Mouse (Mus musculus) forebrain, embryonic 15.5 days (tissue): ENCODE results near the gene Ankrd10. TPM values are rescaled to one million over a fixed set of nuclear protein-coding genes. Genes with fewer than 3 reads are reported as not detected.

ENCODE experiments used
- ATAC-seq: fragments of 200-750 bp; cut with Nextera tagmentation; replicated peaks from 2 replicates; pipeline ENCODE4 v1.8.0; 2017; ENCODE audit warnings: mild to moderate bottlenecking, moderate TSS enrichment, moderate library complexity
- H3K27ac ChIP-seq: fragments of 300-500 bp; sonication (generic); replicated peaks from 2 replicates; pipeline ENCODE4 v1.5.1; 2015; ENCODE audit warnings: mild to moderate bottlenecking, inconsistent platforms
- H3K27me3 ChIP-seq: fragments of 300-500 bp; sonication (generic); 2 replicates; pipeline ENCODE4 v1.6.1; 2015; ENCODE audit warnings: inconsistent platforms
- H3K36me3 ChIP-seq: fragments of 300-500 bp; sonication (generic); 2 replicates; pipeline ENCODE4 v1.6.1; 2015; ENCODE audit warnings: mild to moderate bottlenecking, inconsistent platforms
- H3K4me1 ChIP-seq: fragments of 300-500 bp; sonication (generic); 2 replicates; pipeline ENCODE4 v1.6.1; 2015; ENCODE audit warnings: inconsistent platforms
- H3K4me2 ChIP-seq: fragments of 300-500 bp; sonication (generic); replicated peaks from 2 replicates; pipeline ENCODE4 v1.6.1; 2015; ENCODE audit warnings: mild to moderate bottlenecking, inconsistent platforms
- H3K4me3 ChIP-seq: fragments of 300-500 bp; sonication (generic); 2 replicates; pipeline ENCODE4 v1.5.1; 2015; ENCODE audit warnings: mild to moderate bottlenecking, inconsistent platforms
- H3K9ac ChIP-seq: fragments of 300-500 bp; sonication (generic); replicated peaks from 2 replicates; pipeline ENCODE4 v1.6.1; 2015; ENCODE audit warnings: mild to moderate bottlenecking, inconsistent platforms
- H3K9me3 ChIP-seq: fragments of 300-500 bp; sonication (generic); 2 replicates; pipeline ENCODE4 v1.6.1; 2016; ENCODE audit warnings: inconsistent platforms
- WGBS: fragments of 180-500 bp; shearing (Covaris S2); methylation state at CpG from one replicate; pipeline ENCODE4 v1.1.7; 2015; ENCODE audit warnings: mixed read lengths; 5-methylcytosine and 5-hydroxymethylcytosine counted together
- polyA plus RNA-seq: library from polyadenylated mRNA; unstranded; fragments of >200 nt; fragmentation: Nextera tagmentation; extraction: Ambion mirVana; gene quantifications from 2 replicates; pipeline ENCODE4 v1.2.1, GENCODE M21; 2015

Ankrd10 gene
- polyA plus RNA-seq, 1 experiment from 2014 or later: 119 TPM

DNA sequence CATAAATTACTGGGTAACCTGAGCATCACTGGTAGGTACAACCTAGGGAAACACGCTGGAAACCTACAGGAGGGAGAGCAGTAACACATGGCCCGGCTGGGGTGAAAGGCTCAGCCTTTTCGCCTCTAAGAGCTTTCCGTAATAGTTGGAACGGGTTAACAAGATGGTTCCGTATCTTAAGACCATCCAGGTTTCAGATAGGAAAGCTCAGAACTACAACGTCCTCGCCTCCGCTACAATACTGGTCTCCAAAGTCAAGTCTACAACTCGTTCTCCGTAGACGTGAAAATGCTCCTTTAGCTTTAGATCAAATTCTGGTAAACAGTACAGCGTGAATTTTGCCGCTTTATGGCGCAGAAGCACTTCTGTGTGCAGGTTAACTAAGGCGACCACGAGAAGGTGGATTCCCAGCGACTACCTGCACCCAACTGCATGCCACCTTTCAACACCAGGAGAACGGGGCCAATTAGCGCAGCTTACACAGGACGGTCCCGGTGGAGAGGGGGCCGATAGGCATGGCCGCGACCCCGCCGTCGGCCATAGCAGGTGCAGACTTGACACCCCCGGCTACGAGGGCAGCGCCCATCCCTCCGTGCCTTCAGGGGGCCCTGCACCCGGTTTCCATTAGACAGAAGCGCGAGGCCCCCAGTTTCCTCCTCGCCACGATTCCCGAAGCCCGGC is 1.1 kb downstream of the Ankrd10 start:
- peak overlapping the region; percentile 96 for H3K9ac ChIP-seq
- peak; percentile 20 for ATAC-seq
- under 1% methylated on average over 39 of the region's 39 CpGs for WGBS

DNA sequence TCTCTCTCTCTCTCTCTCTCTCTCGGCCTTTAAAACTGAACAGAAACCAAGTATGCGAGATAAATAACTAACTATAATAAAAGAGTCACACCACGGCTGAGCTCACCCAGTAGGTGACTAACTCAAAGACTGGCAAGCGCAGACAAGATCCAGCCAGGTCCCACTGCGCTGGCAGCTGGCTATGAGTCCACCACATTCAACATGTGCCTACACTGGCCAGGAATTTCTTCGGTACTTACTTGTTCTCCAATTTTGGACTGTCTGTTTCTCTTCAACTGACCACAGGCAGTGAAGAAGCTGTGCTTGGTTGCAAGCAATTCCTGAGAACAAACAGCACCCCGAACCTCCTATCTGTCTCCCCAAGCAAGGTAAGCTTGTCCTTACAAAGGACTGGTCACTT is 2.1 kb downstream of the Ankrd10 start:
- Histone ChIP-seq H3K9ac (peak overlapping the region; percentile 96), H3K36me3 (peaks cover 28% of the 10 kb centered on the region), H3K4me3 (peak overlapping the region; percentile 90), H3K4me1 (peaks cover 42% of the 10 kb centered on the region), H3K9me3 (no peaks in the 10 kb centered on the region), H3K4me2 (peak overlapping the region; percentile 73), H3K27ac (no peak overlapping the region), H3K27me3 (no peaks in the 10 kb centered on the region)
- ATAC-seq: no peak
- WGBS: 49% methylated on average over 7 of the region's 7 CpGs

More for the DNA sequence above, 1.1 kb downstream of the Ankrd10 start:
- no peaks in the 10 kb centered on the region for H3K27me3 ChIP-seq
- peak overlapping the region; percentile 90 for H3K4me3 ChIP-seq
- peak overlapping the region; percentile 99; the same call in 1 of the 2 replicates for H3K27ac ChIP-seq
- H3K36me3 ChIP-seq: peaks cover 21% of the 10 kb centered on the region
- H3K9me3 ChIP-seq: no peaks in the 10 kb centered on the region
- peak overlapping the region; percentile 73 for H3K4me2 ChIP-seq
- H3K4me1 ChIP-seq: peaks cover 38% of the 10 kb centered on the region

DNA sequence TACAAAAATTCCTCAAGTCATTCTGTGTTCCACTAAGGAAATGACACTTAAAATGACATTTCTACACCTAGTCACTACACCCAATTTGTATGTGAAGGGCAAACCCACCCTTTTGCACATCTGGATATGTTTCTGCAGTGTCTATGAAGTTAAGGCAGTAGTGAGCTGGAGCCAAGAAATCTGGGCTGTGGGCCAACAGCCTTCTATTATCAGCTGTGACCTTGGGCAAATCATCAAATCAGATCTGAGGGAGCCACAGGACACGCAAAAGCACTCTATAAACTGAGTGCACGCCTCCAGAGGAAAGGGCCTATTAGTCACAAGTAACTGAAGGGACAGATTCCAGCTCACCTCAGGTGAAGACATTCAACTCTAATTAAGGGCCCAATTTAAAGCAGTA is 3.2 kb downstream of the Ankrd10 start:
- Histone ChIP-seq H3K36me3 (peaks cover 32% of the 10 kb centered on the region), H3K9ac (no peak overlapping the region), H3K27ac (no peak overlapping the region), H3K4me2 (no peak overlapping the region; the same call in 1 of the 2 replicates), H3K9me3 (no peaks in the 10 kb centered on the region), H3K4me1 (peaks cover 43% of the 10 kb centered on the region), H3K4me3 (no peak overlapping the region), H3K27me3 (no peaks in the 10 kb centered on the region)
- 3% methylated on average over 2 of the region's 2 CpGs for WGBS
- ATAC-seq: no peak

DNA sequence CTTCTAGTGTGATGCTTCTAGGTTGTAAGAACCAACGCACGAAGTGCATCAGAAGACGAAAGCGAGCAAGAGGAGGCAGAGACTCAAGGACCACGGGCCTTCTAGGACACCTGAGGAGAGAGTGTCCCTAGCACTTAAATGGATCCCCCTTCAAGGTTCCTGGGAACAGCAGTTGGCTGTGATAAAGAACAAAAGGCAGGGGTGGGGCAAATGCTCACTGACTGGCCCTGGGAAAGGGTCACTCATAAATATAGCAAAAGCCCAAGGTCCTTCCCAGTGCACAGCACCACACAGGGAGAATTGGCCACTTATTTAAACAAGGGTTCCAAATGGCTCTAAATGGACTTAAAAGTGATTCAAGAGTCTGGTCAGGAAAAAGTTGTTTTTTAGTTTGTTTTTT is 6.4 kb downstream of the Ankrd10 start:
- H3K4me1 ChIP-seq: peaks cover 33% of the 10 kb centered on the region
- H3K4me3 ChIP-seq: no peak overlapping the region
- no peak for ATAC-seq
- 82% methylated on average over 5 of the region's 5 CpGs for WGBS
- H3K9me3 ChIP-seq: no peaks in the 10 kb centered on the region
- H3K4me2 ChIP-seq: no peak overlapping the region
- no peaks in the 10 kb centered on the region for H3K27me3 ChIP-seq
- H3K27ac ChIP-seq: no peak overlapping the region
- H3K36me3 ChIP-seq: peaks cover 55% of the 10 kb centered on the region
- H3K9ac ChIP-seq: no peak overlapping the region

DNA sequence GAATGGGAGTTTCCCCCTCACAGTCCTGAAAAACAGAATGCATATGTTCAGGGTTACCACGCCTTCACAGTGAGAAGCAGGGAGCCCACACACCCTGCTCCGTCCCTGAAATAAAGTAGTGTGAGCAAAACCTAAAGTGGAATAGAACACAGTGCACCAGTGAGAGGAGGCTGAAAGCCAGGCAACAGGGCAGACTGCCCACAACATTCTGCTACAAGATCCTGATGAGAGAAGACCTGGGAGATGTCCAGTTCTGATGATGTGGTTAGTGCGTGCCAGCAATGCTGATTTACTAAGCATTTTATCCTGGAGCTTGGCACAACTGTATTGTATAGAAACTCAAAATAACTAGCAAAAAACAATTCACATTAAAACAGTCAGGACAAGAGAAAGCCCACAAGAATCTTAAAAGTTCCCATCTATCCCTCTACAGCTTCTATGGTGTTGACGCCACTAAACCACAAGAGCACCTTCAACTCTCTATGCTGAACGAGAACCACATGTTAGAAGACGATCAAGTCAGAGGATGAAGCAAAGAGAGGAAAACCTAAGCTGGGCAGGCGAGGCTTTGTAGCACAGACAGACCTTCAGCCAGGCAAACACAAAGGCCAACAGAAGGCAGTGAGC is 6.9 kb downstream of the Ankrd10 start:
- Histone ChIP-seq H3K36me3 (peaks cover 57% of the 10 kb centered on the region), H3K27me3 (no peaks in the 10 kb centered on the region), H3K9me3 (no peaks in the 10 kb centered on the region), H3K27ac (no peak overlapping the region), H3K9ac (no peak overlapping the region), H3K4me3 (no peak overlapping the region), H3K4me1 (peaks cover 27% of the 10 kb centered on the region), H3K4me2 (no peak overlapping the region)
- ATAC-seq: no peak
- WGBS: 79% methylated on average over 7 of the region's 7 CpGs

DNA sequence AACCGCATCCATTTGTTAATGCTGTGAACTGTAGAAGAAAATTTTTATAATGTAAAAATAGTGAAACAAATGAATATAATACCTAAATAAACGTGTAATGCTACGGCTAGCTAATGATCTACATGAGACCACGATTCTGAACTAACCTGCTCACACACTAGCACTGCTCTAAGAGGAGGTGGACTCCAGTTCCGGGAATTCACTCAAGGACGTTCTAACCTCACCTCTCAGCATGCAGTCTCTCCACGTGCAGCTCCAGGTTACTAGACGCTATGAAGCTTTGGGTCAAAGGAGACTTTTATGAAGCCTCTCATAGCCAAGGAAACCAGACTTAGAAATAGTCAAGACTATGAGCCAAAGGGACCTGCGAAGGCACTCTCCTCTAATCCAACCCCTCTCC is 7.8 kb downstream of the Ankrd10 start:
- H3K9ac ChIP-seq: no peak overlapping the region
- H3K36me3 ChIP-seq: peaks cover 58% of the 10 kb centered on the region
- ATAC-seq: no peak
- no peaks in the 10 kb centered on the region for H3K27me3 ChIP-seq
- H3K4me3 ChIP-seq: no peak overlapping the region
- no peak overlapping the region for H3K27ac ChIP-seq
- no peaks in the 10 kb centered on the region for H3K9me3 ChIP-seq
- H3K4me1 ChIP-seq: peaks cover 18% of the 10 kb centered on the region
- H3K4me2 ChIP-seq: no peak overlapping the region
- 82% methylated on average over 9 of the region's 9 CpGs for WGBS

DNA sequence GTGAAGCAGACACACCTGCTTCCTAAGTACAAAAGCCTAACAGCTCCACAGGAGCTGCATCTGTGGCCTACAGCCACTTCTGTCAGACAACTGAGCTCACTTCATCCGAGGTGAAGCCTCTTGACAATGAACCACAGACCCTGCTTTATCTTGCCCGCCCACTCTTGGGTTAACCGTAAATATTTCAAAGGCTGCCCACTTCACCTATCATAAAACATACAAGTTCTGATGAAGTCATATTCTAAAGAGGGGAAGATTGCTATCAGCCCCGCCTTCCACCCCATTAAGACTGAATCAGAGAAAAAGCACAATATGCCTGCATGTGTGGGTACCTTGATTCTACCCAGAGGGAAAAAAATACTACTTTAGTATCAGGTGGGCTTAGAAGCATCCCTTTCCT is 10.5 kb downstream of the Ankrd10 start:
- ATAC-seq: no peak
- Histone ChIP-seq H3K9ac (no peak overlapping the region), H3K4me3 (no peak overlapping the region), H3K27me3 (no peaks in the 10 kb centered on the region), H3K4me1 (peaks cover 6% of the 10 kb centered on the region; the same call in 1 of the 2 replicates), H3K9me3 (no peaks in the 10 kb centered on the region), H3K27ac (no peak overlapping the region), H3K4me2 (no peak overlapping the region), H3K36me3 (peaks cover 47% of the 10 kb centered on the region)
- WGBS: 90% methylated on average over 4 of the region's 4 CpGs

DNA sequence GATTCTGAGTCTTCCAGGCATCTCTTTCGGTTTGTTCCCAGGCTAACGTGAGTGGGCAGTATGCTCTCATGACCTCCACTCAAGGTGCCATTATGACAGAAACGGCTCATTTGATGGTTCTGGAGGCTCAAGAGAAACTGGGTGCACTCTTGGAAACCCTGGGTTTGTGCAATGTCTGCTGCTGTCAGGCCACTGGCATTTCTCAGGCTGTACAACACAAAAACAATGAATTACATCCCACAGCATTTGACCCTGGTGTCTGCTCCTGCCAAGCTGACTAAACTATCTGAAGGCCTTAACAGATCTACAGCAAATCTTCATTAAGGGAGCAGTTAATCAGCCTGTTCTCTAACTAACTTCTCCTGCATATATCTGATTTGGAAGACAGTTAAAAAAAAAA is 16.5 kb downstream of the Ankrd10 start:
- no peak overlapping the region for H3K27ac ChIP-seq
- no peak overlapping the region for H3K9ac ChIP-seq
- 0 out of 2 replicates have a peak, but pooled peaks cover 3% of the 10 kb centered on the region for H3K4me1 ChIP-seq
- peaks cover 53% of the 10 kb centered on the region for H3K36me3 ChIP-seq
- WGBS: 88% methylated on average over 3 of the region's 3 CpGs
- no peaks in the 10 kb centered on the region for H3K27me3 ChIP-seq
- ATAC-seq: no peak
- no peak overlapping the region for H3K4me2 ChIP-seq
- no peak overlapping the region for H3K4me3 ChIP-seq
- no peaks in the 10 kb centered on the region for H3K9me3 ChIP-seq

DNA sequence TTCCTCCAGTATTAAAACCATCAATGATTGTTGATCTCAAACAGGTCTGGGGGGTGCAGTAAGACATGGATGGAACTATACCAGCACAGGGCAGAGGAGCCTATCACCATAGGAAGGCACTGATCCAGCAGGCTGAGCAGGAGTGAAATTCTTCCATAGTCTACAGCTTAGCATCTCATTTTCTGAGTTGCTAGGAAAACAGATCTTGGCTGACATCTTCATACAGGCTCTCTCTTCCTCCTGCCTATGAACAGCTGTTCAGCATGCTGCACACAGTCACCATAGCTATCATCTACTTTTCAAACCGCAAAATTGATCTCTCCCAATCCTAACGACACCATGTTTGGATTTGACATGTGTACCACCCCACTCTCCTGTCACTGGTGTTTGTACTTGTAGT is 17.5 kb downstream of the Ankrd10 start:
- Histone ChIP-seq H3K4me2 (no peak overlapping the region), H3K27me3 (no peaks in the 10 kb centered on the region), H3K4me3 (no peak overlapping the region), H3K9me3 (no peaks in the 10 kb centered on the region), H3K4me1 (0 out of 2 replicates have a peak, but pooled peaks cover 3% of the 10 kb centered on the region), H3K36me3 (peaks cover 56% of the 10 kb centered on the region), H3K9ac (no peak overlapping the region), H3K27ac (0 out of 2 replicates have a peak overlapping the region, but pooled peaks have one; percentile 21)
- ATAC-seq: no peak; the same call in 1 of the 2 replicates
- 83% methylated on average over 2 of the region's 2 CpGs for WGBS

DNA sequence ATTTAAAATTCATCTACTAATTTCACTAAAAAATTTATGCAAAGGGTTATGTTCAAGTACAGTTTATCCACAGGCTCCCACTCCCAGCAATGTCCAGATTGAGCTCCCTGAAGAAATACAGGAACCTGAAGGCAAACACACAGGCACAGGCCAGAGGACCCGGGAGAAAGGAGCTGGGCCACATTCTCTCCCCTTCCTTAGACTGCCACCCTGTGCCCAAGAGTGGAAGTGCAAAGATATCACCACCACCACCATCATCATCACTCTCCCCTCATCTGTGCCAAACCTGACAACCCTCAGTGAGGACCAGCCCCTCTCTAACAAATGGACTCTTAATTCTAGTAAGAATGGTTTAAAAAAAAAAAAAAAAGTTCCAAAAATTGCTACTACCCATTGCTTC is 19.3 kb downstream of the Ankrd10 start:
- ATAC-seq: no peak
- Histone ChIP-seq H3K36me3 (peaks cover 71% of the 10 kb centered on the region), H3K4me3 (no peak overlapping the region), H3K9ac (no peak overlapping the region), H3K4me2 (no peak overlapping the region), H3K27ac (no peak overlapping the region), H3K27me3 (no peaks in the 10 kb centered on the region), H3K9me3 (no peaks in the 10 kb centered on the region), H3K4me1 (0 out of 2 replicates have a peak, but pooled peaks cover 3% of the 10 kb centered on the region)
- WGBS: 10% methylated on average over 1 of the region's 1 CpGs

DNA sequence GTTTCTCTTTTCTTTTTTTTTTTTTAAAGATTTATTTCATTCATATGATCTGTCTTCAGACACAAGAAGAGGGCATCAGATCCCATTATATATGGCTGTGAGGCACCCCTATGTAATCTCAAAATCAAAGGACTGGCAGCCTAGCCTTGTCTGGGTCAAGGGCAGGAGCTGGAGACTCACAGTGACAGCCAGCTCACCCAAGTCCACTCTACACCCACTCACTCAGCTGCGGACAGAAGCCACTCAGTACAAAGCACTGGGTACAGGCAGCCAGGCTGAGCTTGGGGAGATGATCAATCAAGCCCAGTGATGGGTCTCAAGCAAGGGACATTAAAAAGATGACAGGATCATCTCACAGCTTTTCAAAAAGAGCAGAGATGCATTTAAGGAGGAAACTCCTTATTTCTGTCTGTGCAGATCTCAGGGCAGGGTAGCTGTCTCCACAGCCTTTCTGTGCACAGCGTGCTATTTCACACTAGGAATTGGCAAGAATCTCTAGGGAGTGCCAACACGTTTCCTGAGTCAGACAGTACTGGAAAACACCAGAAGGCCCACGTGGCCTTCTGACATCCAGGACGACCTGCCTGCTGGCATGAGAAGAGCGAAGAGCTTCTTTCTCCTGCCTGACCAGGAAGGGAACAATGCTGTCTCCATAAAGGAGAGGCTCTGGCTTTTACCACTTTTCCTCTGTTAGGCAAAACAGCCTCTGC is 21.3 kb downstream of the Ankrd10 start:
- 76% methylated on average over 6 of the region's 6 CpGs for WGBS
- no peak for ATAC-seq
- Histone ChIP-seq H3K27me3 (no peaks in the 10 kb centered on the region), H3K9ac (no peak overlapping the region), H3K4me1 (0 out of 2 replicates have a peak, but pooled peaks cover 3% of the 10 kb centered on the region), H3K27ac (no peak overlapping the region; the same call in 1 of the 2 replicates), H3K4me3 (no peak overlapping the region), H3K9me3 (no peaks in the 10 kb centered on the region), H3K4me2 (no peak overlapping the region), H3K36me3 (peaks cover 65% of the 10 kb centered on the region)

DNA sequence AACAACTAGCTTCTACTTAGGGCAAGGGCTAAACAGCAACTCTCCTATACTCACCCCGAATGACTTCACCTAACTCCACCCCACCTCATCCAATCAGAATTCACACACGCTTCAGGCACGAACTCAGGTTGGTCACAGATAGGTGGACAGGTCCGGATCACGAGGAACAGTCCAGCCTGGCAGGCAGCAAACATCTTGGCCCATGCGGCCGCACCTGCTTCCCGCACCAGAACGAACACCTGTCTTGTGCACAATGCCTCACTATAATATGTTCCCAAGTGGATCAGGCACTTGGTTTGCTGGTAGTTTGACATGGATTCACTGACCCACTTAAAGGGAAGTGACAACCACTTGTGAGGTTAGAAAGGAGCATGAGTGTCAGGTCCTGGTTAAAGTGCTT is 26.7 kb downstream of the Ankrd10 start:
- no peak overlapping the region for H3K9ac ChIP-seq
- WGBS: 98% methylated on average over 9 of the region's 9 CpGs
- H3K27me3 ChIP-seq: no peaks in the 10 kb centered on the region
- ATAC-seq: no peak
- no peaks in the 10 kb centered on the region for H3K4me1 ChIP-seq
- H3K4me3 ChIP-seq: no peak overlapping the region
- peaks cover 48% of the 10 kb centered on the region for H3K36me3 ChIP-seq
- no peak overlapping the region for H3K4me2 ChIP-seq
- H3K9me3 ChIP-seq: no peaks in the 10 kb centered on the region
- H3K27ac ChIP-seq: no peak overlapping the region
